Mouse (Mus musculus): ENCODE results near the gene Atp6v1f. TPM values are rescaled to one million over a fixed set of nuclear protein-coding genes. Genes with fewer than 3 reads are reported as not detected.

Gene Atp6v1f
- polyA plus RNA-seq, 2 experiments = 195 to 226 TPM

DNA sequence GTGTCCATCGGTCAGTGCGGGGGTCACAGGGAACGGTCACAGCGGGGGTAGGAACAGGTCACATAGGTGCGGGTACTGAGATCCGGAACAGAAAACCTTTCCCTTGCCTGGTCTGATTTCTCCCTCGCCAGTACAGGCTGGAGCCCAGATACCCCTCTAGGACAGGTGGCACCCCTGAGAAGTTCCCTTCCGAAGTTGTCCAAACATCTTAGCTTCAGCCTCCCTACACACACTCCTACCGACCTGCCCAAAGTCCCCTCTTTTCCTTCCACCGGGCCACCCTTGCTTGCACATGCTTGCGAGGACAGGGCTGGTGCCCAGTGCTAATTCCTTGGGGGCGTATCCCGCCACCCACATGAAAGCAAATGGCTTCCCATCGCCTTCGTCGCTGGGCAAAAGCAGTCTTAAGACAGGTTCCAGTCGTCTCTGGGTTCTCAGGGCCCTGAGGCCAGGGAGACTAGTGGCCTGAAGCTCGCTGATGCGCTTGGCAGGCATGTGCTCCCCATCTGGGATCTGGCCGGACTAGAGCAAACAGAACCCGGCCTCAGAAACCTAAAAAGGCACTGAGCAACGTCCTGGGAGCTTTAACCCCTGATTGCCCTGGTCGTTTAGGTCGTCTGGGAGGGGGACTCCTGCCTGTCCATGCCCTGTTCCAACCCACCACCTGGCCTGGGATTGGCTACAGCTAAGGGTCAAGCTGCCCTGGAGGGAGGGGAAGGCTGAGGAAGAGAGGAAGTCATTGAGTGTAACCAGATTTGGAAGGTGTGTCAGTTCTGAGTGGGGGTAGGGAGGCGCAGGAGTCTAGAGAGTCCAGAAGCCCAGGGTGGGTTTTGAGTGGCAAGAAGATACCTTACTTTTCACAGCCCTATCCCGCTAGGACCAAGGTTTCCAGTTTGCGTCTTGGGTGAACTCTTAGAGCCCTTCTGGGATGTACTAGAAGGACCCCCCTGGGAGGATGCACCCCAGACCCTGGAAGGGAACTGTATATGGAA, 33.4 kb upstream of the Atp6v1f start:
- Histone ChIP-seq H3K4me2 (replicated peaks; ENCODE audit: low read depth, low read length, severe bottlenecking) (peak overlapping the region; percentile 63), H3K36me3 (ENCODE audit: control insufficient read depth, insufficient read depth, low read length) (peaks cover 12% of the 10 kb centered on the region), H3K9me3 (ENCODE audit: control insufficient read depth, low read length) (no peaks in the 10 kb centered on the region), H3K4me3 (replicated peaks; ENCODE audit: low read length) (peak overlapping the region; percentile 59), H3K27me3 (ENCODE audit: control insufficient read depth, insufficient read depth, low read length) (no peaks in the 10 kb centered on the region), H3K9ac (ENCODE audit: low read depth, low read length, severe bottlenecking) (peak overlapping the region; percentile 58), H3K27ac (replicated peaks; ENCODE audit: low read depth, low read length) (peak overlapping the region; percentile 83), H3K4me1 (ENCODE audit: control insufficient read depth, insufficient read depth, low read length) (peaks cover 42% of the 10 kb centered on the region)
- no peak for TF ChIP-seq POLR2A (IDR thresholded peaks at IDR 0.05; ENCODE audit: borderline replicate concordance, extremely low read depth, insufficient read depth, insufficient read length)
- 6% methylated on average over 26 of the region's 27 CpGs for WGBS
- DNase-seq (ENCODE audit: low spot score) = peak; percentile 40
- ATAC-seq (ENCODE audit: low FRiP score, low read depth) = no peak

- peak overlapping the region; percentile 63 for H3K4me2 ChIP-seq (replicated peaks; ENCODE audit: low read depth, low read length, severe bottlenecking)
- DNase-seq (ENCODE audit: low spot score) (peak; percentile 82), ATAC-seq (ENCODE audit: low FRiP score, low read depth) (peak; percentile 69)
- WGBS = 6% methylated on average over 10 of the region's 13 CpGs
- peaks cover 42% of the 10 kb centered on the region for H3K4me1 ChIP-seq (ENCODE audit: control insufficient read depth, insufficient read depth, low read length)
- TF ChIP-seq POLR2A (IDR thresholded peaks at IDR 0.05; ENCODE audit: borderline replicate concordance, extremely low read depth, insufficient read depth, insufficient read length) = no peak
- H3K9ac ChIP-seq (ENCODE audit: low read depth, low read length, severe bottlenecking) = peak overlapping the region; percentile 58
- H3K9me3 ChIP-seq (ENCODE audit: control insufficient read depth, low read length) = no peaks in the 10 kb centered on the region
- peak overlapping the region; percentile 59 for H3K4me3 ChIP-seq (replicated peaks; ENCODE audit: low read length)
- H3K27me3 ChIP-seq (ENCODE audit: control insufficient read depth, insufficient read depth, low read length) = no peaks in the 10 kb centered on the region
- H3K27ac ChIP-seq (replicated peaks; ENCODE audit: low read depth, low read length) = peak overlapping the region; percentile 83
- H3K36me3 ChIP-seq (ENCODE audit: control insufficient read depth, insufficient read depth, low read length) = peaks cover 20% of the 10 kb centered on the region
These were observed 32.4 kb upstream of the Atp6v1f start for GRCm38 (mm10) chr6:29434911-29435691.

- Histone ChIP-seq H3K9ac (ENCODE audit: low read depth, low read length, severe bottlenecking) (peak overlapping the region; percentile 53), H3K4me3 (replicated peaks; ENCODE audit: low read length) (peak overlapping the region; percentile 59), H3K27me3 (ENCODE audit: control insufficient read depth, insufficient read depth, low read length) (no peaks in the 10 kb centered on the region), H3K4me1 (ENCODE audit: control insufficient read depth, insufficient read depth, low read length) (peaks cover 42% of the 10 kb centered on the region), H3K9me3 (ENCODE audit: control insufficient read depth, low read length) (no peaks in the 10 kb centered on the region), H3K36me3 (ENCODE audit: control insufficient read depth, insufficient read depth, low read length) (peaks cover 28% of the 10 kb centered on the region), H3K4me2 (replicated peaks; ENCODE audit: low read depth, low read length, severe bottlenecking) (peak overlapping the region; percentile 63), H3K27ac (replicated peaks; ENCODE audit: low read depth, low read length) (peak overlapping the region; percentile 83)
- 16% methylated on average over 4 of the region's 6 CpGs for WGBS
- peak; percentile 87 for DNase-seq (ENCODE audit: low spot score)
- no peak for TF ChIP-seq POLR2A (IDR thresholded peaks at IDR 0.05; ENCODE audit: borderline replicate concordance, extremely low read depth, insufficient read depth, insufficient read length)
- peak; percentile 71 for ATAC-seq (ENCODE audit: low FRiP score, low read depth)
These were observed 31.5 kb upstream of the Atp6v1f start for GRCm38 (mm10) chr6:29435940-29436451.

DNA sequence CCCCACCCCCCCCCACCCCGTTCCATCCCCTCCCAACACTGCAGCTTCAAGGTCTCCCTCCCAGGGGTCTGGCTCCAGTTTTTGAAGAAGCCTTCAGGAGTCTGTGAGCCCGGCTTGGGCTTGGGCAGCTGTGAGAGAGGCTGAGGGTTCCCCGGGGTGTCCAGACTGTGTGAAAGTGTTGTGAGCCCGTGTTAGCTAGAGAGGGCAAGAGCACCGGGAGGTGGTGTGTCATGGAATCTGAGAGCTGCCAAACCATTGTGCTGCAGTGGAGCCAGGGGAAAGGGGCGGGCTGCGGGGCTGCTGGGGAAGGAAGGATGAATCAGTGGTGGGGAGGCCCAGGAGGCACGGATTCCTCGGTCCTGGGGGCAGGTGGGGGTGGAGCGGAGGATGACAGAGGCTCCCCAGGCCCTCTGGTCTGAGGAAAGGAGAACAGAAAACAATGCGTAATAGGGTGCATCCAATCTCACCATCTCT, 31.0 kb upstream of the Atp6v1f start:
- Histone ChIP-seq H3K4me3 (replicated peaks; ENCODE audit: low read length) (peak overlapping the region; percentile 59), H3K36me3 (ENCODE audit: control insufficient read depth, insufficient read depth, low read length) (peaks cover 33% of the 10 kb centered on the region), H3K4me1 (ENCODE audit: control insufficient read depth, insufficient read depth, low read length) (peaks cover 42% of the 10 kb centered on the region), H3K27me3 (ENCODE audit: control insufficient read depth, insufficient read depth, low read length) (no peaks in the 10 kb centered on the region), H3K9me3 (ENCODE audit: control insufficient read depth, low read length) (no peaks in the 10 kb centered on the region), H3K9ac (ENCODE audit: low read depth, low read length, severe bottlenecking) (peak overlapping the region; percentile 53), H3K4me2 (replicated peaks; ENCODE audit: low read depth, low read length, severe bottlenecking) (peak overlapping the region; percentile 63), H3K27ac (replicated peaks; ENCODE audit: low read depth, low read length) (peak overlapping the region; percentile 83)
- 16% methylated on average over 11 of the region's 11 CpGs for WGBS
- peak; percentile 16; the same call in 1 of the 2 replicates for ATAC-seq (ENCODE audit: low FRiP score, low read depth)
- TF ChIP-seq POLR2A (IDR thresholded peaks at IDR 0.05; ENCODE audit: borderline replicate concordance, extremely low read depth, insufficient read depth, insufficient read length) = no peak
- DNase-seq (ENCODE audit: low spot score) = peak; percentile 66

- DNase-seq (ENCODE audit: low spot score) (peak; percentile 40), ATAC-seq (ENCODE audit: low FRiP score, low read depth) (no peak)
- no peak overlapping the region for H3K9ac ChIP-seq (ENCODE audit: low read depth, low read length, severe bottlenecking)
- H3K27ac ChIP-seq (replicated peaks; ENCODE audit: low read depth, low read length) = no peak overlapping the region
- no peak overlapping the region for H3K4me3 ChIP-seq (replicated peaks; ENCODE audit: low read length)
- no peaks in the 10 kb centered on the region for H3K9me3 ChIP-seq (ENCODE audit: control insufficient read depth, low read length)
- H3K27me3 ChIP-seq (ENCODE audit: control insufficient read depth, insufficient read depth, low read length) = no peaks in the 10 kb centered on the region
- 81% methylated on average over 4 of the region's 4 CpGs for WGBS
- TF ChIP-seq POLR2A (IDR thresholded peaks at IDR 0.05; ENCODE audit: borderline replicate concordance, extremely low read depth, insufficient read depth, insufficient read length) = no peak
- H3K4me1 ChIP-seq (ENCODE audit: control insufficient read depth, insufficient read depth, low read length) = peaks cover 28% of the 10 kb centered on the region
- H3K4me2 ChIP-seq (replicated peaks; ENCODE audit: low read depth, low read length, severe bottlenecking) = no peak overlapping the region
- peaks cover 60% of the 10 kb centered on the region for H3K36me3 ChIP-seq (ENCODE audit: control insufficient read depth, insufficient read depth, low read length)
These were observed 28.3 kb upstream of the Atp6v1f start for GRCm38 (mm10) chr6:29439251-29439650.

All from limb, embryonic 14.5 days (tissue).